Mouse (Mus musculus) hindbrain, postnatal 0 days (tissue): Measurements from ENCODE around the gene Aars. TPM values are rescaled to one million over a fixed set of nuclear protein-coding genes. Genes with fewer than 3 reads are reported as not detected.

ENCODE experiments used
- microRNA-seq, 2 experiments: library from miRNA; unstranded; fragments of <30 nt; microRNA quantifications; one replicate each; pipeline ENCODE4; 2016
- polyA plus RNA-seq: library from polyadenylated mRNA; unstranded; fragments of >200 nt; fragmentation: Nextera tagmentation; extraction: Ambion mirVana; gene quantifications from 2 replicates; pipeline ENCODE4 v1.2.1, GENCODE M21; 2015
- total RNA-seq: library from RNA; depleted of rRNA; stranded (reverse); fragments of >200 nt; gene quantifications from 2 replicates; pipeline ENCODE4 v1.2.3, GENCODE M21; 2014; rRNA removed

The Aars gene
- total and polyA plus RNA-seq, 2 experiments from 2014 or later: 82.2 to 99.5 TPM

Small RNAs within 50 kb of the gene (microRNA-seq; reads per million reads assigned to microRNA genes)
- gene Gm24103: 0 reads per million in 2 experiments
- 0.18 to 0.36 reads per million in 2 experiments for gene Mir3473d

Other genes with a start within 250 kb of the Aars start
- 1.9 and 8.8 TPM in 2 replicates for gene Il34, start 227.2 kb upstream of the Aars start, total RNA-seq
- gene Il34, start 227.2 kb upstream of the Aars start, polyA plus RNA-seq: 8.5 and 11.4 TPM in 2 replicates
- gene Cog4, start 186.5 kb upstream of the Aars start, total RNA-seq: 39.5 and 51.9 TPM in 2 replicates
- gene Cog4, start 186.5 kb upstream of the Aars start, polyA plus RNA-seq: 51.4 and 51.6 TPM in 2 replicates
- gene Sf3b3, start 186.4 kb upstream of the Aars start, total RNA-seq: 82.5 and 83.1 TPM in 2 replicates
- 60.6 and 64.6 TPM in 2 replicates for gene Sf3b3, start 186.4 kb upstream of the Aars start, polyA plus RNA-seq
- 11.0 and 17.9 TPM in 2 replicates for gene Fuk, start 130.7 kb upstream of the Aars start, total RNA-seq
- gene Fuk, start 130.7 kb upstream of the Aars start, polyA plus RNA-seq: 5.3 and 5.8 TPM in 2 replicates
- gene St3gal2, start 113.2 kb upstream of the Aars start, total RNA-seq: 32.2 and 39.6 TPM in 2 replicates
- gene St3gal2, start 113.2 kb upstream of the Aars start, polyA plus RNA-seq: 19.9 and 20.2 TPM in 2 replicates
- gene Ddx19a, start 35.3 kb upstream of the Aars start, total RNA-seq: 30.9 and 35.1 TPM in 2 replicates
- gene Ddx19a, start 35.3 kb upstream of the Aars start, polyA plus RNA-seq: 10.8 and 10.9 TPM in 2 replicates
- gene Ddx19b, start 1.4 kb upstream of the Aars start, total RNA-seq: 12.8 and 13.1 TPM in 2 replicates
- 5.4 and 5.8 TPM in 2 replicates for gene Ddx19b, start 1.4 kb upstream of the Aars start, polyA plus RNA-seq
- 11.8 TPM in 1 of 2 replicates, not detected in the other for gene Exosc6, start 23.2 kb downstream of the Aars start, total RNA-seq
- gene Exosc6, start 23.2 kb downstream of the Aars start, polyA plus RNA-seq: not detected in 2 replicates
- not detected in 2 replicates for gene Clec18a, start 59.3 kb downstream of the Aars start, total RNA-seq
- 0.55 and 0.58 TPM in 2 replicates for gene Clec18a, start 59.3 kb downstream of the Aars start, polyA plus RNA-seq
- 29.6 and 34.0 TPM in 2 replicates for gene Pdpr, start 61.5 kb downstream of the Aars start, total RNA-seq
- gene Pdpr, start 61.5 kb downstream of the Aars start, polyA plus RNA-seq: 10.3 and 10.7 TPM in 2 replicates
- gene Glg1, start 226.1 kb downstream of the Aars start, total RNA-seq: 37.4 and 42.7 TPM in 2 replicates
- gene Glg1, start 226.1 kb downstream of the Aars start, polyA plus RNA-seq: 50.1 and 53.8 TPM in 2 replicates